Mouse (Mus musculus): Measurements from ENCODE around the gene Tmem243. TPM values are rescaled to one million over a fixed set of nuclear protein-coding genes. Genes with fewer than 3 reads are reported as not detected.

Gene Tmem243
- polyA plus RNA-seq, 1 experiment from 2014 or later, result 8.7 TPM

DNA sequence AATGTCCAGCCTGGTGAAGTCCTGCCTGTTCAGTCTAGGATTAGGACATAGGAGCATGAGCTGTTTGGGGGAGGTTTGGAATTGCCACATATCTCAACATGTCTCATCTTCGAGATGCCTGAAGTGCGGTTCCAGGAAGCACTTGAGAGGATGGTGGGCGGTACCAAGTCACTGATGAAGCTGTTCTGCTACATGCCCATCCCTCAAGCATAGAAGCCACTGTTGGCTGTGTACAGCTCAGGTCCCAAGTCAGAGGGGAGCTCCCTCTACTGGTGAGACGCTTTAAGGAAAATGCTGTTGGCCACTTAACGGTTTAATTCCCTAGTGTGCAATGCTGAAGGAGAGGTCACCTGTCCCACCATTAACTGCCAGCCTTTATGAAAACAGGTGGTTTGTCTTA is 11.3 kb downstream of the Tmem243 start:
- Histone ChIP-seq H3K9me3 (replicated peaks; ENCODE audit: control insufficient read depth, low read length) (no peaks in the 10 kb centered on the region), H3K4me3 (ENCODE audit: low read depth, low read length) (no peak overlapping the region), H3K4me1 (ENCODE audit: control insufficient read depth, insufficient read depth, low read length) (no peaks in the 10 kb centered on the region), H3K9ac (ENCODE audit: low read depth, low read length) (no peak overlapping the region), H3K27me3 (ENCODE audit: control insufficient read depth, insufficient read depth, low read length) (no peaks in the 10 kb centered on the region), H3K4me2 (no peak overlapping the region), H3K36me3 (ENCODE audit: control insufficient read depth, insufficient read depth, low read length) (no peaks in the 10 kb centered on the region), H3K27ac (ENCODE audit: low read depth, low read length) (no peak overlapping the region)
- no peak for ATAC-seq (replicated peaks; ENCODE audit: insufficient number of reproducible peaks, low FRiP score, low TSS enrichment)
- 20% methylated on average over 5 of the region's 5 CpGs for WGBS (ENCODE audit: insufficient replicate concordance)

- no peaks in the 10 kb centered on the region for H3K9me3 ChIP-seq (replicated peaks; ENCODE audit: control insufficient read depth, low read length)
- H3K4me1 ChIP-seq (ENCODE audit: control insufficient read depth, insufficient read depth, low read length), result no peaks in the 10 kb centered on the region
- no peak overlapping the region for H3K9ac ChIP-seq (ENCODE audit: low read depth, low read length)
- H3K27me3 ChIP-seq (ENCODE audit: control insufficient read depth, insufficient read depth, low read length), result no peaks in the 10 kb centered on the region
- 31% methylated on average over 6 of the region's 6 CpGs for WGBS (ENCODE audit: insufficient replicate concordance)
- no peak for ATAC-seq (replicated peaks; ENCODE audit: insufficient number of reproducible peaks, low FRiP score, low TSS enrichment)
- H3K36me3 ChIP-seq (ENCODE audit: control insufficient read depth, insufficient read depth, low read length), result peaks cover 3% of the 10 kb centered on the region; the same call in 1 of the 2 replicates
- H3K27ac ChIP-seq (ENCODE audit: low read depth, low read length), result no peak overlapping the region
- H3K4me3 ChIP-seq (ENCODE audit: low read depth, low read length), result no peak overlapping the region
- H3K4me2 ChIP-seq, result no peak overlapping the region
Measured at GRCm38 (mm10) chr5:9114162-9114561, 13.7 kb downstream of the Tmem243 start.

DNA sequence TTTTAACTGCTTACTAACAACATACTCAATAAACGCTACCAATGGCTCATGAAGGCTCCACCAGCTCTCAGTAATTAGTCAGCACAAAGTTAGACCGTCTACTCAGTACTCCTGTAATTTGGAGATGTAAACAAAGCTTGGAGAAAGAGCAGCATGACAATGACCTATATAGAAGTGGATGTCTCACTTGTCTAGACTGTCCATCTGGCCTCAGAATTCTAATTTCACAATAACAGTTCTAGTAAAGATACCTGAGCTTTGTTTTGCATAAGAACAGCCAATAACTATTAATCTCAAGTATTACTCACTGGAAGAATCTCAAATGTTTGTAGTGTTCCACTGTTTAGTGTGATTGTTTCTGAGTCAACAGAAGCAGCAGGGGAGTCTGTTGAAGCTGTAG is 23.7 kb downstream of the Tmem243 start:
- Histone ChIP-seq H3K4me2 (no peak overlapping the region), H3K4me1 (ENCODE audit: control insufficient read depth, insufficient read depth, low read length) (no peaks in the 10 kb centered on the region), H3K27ac (ENCODE audit: low read depth, low read length) (no peak overlapping the region), H3K9me3 (replicated peaks; ENCODE audit: control insufficient read depth, low read length) (no peaks in the 10 kb centered on the region), H3K9ac (ENCODE audit: low read depth, low read length) (no peak overlapping the region), H3K4me3 (ENCODE audit: low read depth, low read length) (no peak overlapping the region), H3K36me3 (ENCODE audit: control insufficient read depth, insufficient read depth, low read length) (peaks cover 38% of the 10 kb centered on the region), H3K27me3 (ENCODE audit: control insufficient read depth, insufficient read depth, low read length) (no peaks in the 10 kb centered on the region)
- 96% methylated on average over 2 of the region's 2 CpGs for WGBS (ENCODE audit: insufficient replicate concordance)
- ATAC-seq (replicated peaks; ENCODE audit: insufficient number of reproducible peaks, low FRiP score, low TSS enrichment), result no peak

- no peaks in the 10 kb centered on the region for H3K4me1 ChIP-seq (ENCODE audit: control insufficient read depth, insufficient read depth, low read length)
- no peaks in the 10 kb centered on the region for H3K27me3 ChIP-seq (ENCODE audit: control insufficient read depth, insufficient read depth, low read length)
- no peak overlapping the region for H3K27ac ChIP-seq (ENCODE audit: low read depth, low read length)
- H3K9ac ChIP-seq (ENCODE audit: low read depth, low read length), result no peak overlapping the region
- WGBS (ENCODE audit: insufficient replicate concordance), result 93% methylated on average over 12 of the region's 12 CpGs
- H3K4me2 ChIP-seq, result no peak overlapping the region
- H3K36me3 ChIP-seq (ENCODE audit: control insufficient read depth, insufficient read depth, low read length), result peaks cover 26% of the 10 kb centered on the region
- ATAC-seq (replicated peaks; ENCODE audit: insufficient number of reproducible peaks, low FRiP score, low TSS enrichment), result no peak
- no peak overlapping the region for H3K4me3 ChIP-seq (ENCODE audit: low read depth, low read length)
- no peaks in the 10 kb centered on the region for H3K9me3 ChIP-seq (replicated peaks; ENCODE audit: control insufficient read depth, low read length)
Measured at GRCm38 (mm10) chr5:9128566-9128965, 28.1 kb downstream of the Tmem243 start.

DNA sequence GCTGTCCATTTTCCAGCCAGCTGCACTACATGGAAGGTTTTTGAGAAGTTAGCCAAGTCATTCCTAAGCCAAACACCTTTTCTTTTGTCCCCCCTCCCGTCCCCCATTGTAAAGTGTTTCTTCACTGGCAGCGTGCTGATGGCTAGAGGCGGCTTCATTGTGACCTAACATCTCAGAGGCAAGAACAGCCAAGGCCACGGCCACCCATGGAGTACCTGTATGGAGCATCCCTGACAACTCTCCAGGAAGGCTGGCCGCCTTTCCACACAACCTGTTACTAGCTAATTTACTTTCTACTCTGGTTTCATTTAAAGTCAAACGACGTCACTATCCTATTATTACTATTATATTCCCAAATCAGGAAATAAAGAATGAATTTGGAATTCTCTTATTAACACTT is 31.3 kb downstream of the Tmem243 start:
- no peak for ATAC-seq (replicated peaks; ENCODE audit: insufficient number of reproducible peaks, low FRiP score, low TSS enrichment)
- Histone ChIP-seq H3K36me3 (ENCODE audit: control insufficient read depth, insufficient read depth, low read length) (peaks cover 14% of the 10 kb centered on the region), H3K27me3 (ENCODE audit: control insufficient read depth, insufficient read depth, low read length) (no peaks in the 10 kb centered on the region), H3K4me1 (ENCODE audit: control insufficient read depth, insufficient read depth, low read length) (no peaks in the 10 kb centered on the region), H3K27ac (ENCODE audit: low read depth, low read length) (no peak overlapping the region), H3K9ac (ENCODE audit: low read depth, low read length) (no peak overlapping the region), H3K4me3 (ENCODE audit: low read depth, low read length) (no peak overlapping the region), H3K9me3 (replicated peaks; ENCODE audit: control insufficient read depth, low read length) (no peaks in the 10 kb centered on the region), H3K4me2 (no peak overlapping the region)
- WGBS (ENCODE audit: insufficient replicate concordance), result 87% methylated on average over 7 of the region's 7 CpGs

- Histone ChIP-seq H3K4me3 (ENCODE audit: low read depth, low read length) (no peak overlapping the region), H3K4me1 (ENCODE audit: control insufficient read depth, insufficient read depth, low read length) (no peaks in the 10 kb centered on the region), H3K4me2 (no peak overlapping the region), H3K9ac (ENCODE audit: low read depth, low read length) (no peak overlapping the region), H3K27me3 (ENCODE audit: control insufficient read depth, insufficient read depth, low read length) (no peaks in the 10 kb centered on the region), H3K27ac (ENCODE audit: low read depth, low read length) (no peak overlapping the region), H3K9me3 (replicated peaks; ENCODE audit: control insufficient read depth, low read length) (no peaks in the 10 kb centered on the region), H3K36me3 (ENCODE audit: control insufficient read depth, insufficient read depth, low read length) (peaks cover 13% of the 10 kb centered on the region; the same call in 1 of the 2 replicates)
- 86% methylated on average over 3 of the region's 3 CpGs for WGBS (ENCODE audit: insufficient replicate concordance)
- ATAC-seq (replicated peaks; ENCODE audit: insufficient number of reproducible peaks, low FRiP score, low TSS enrichment), result no peak
Measured at GRCm38 (mm10) chr5:9135588-9135987, 35.1 kb downstream of the Tmem243 start.

DNA sequence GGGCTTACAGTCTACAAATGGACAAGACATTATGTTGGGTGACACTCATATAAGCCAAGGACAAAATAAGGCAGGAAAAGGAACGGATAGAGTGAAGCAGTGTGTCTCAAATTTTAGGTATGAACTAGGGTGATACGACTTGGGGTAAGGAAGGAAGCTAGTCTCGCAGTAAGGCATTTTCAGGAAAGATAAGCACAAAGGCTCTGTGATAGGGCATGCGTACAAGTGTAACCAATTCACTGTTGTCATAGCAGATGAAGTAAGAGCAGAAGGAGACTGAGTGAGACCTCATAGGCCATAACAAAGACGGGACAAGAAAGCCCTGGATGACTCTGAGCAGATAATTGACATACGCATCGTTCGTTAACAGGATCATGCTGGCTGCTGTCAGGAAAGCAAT is 40.3 kb downstream of the Tmem243 start:
- no peak for ATAC-seq (replicated peaks; ENCODE audit: insufficient number of reproducible peaks, low FRiP score, low TSS enrichment)
- WGBS (ENCODE audit: insufficient replicate concordance), result 71% methylated on average over 8 of the region's 8 CpGs

DNA sequence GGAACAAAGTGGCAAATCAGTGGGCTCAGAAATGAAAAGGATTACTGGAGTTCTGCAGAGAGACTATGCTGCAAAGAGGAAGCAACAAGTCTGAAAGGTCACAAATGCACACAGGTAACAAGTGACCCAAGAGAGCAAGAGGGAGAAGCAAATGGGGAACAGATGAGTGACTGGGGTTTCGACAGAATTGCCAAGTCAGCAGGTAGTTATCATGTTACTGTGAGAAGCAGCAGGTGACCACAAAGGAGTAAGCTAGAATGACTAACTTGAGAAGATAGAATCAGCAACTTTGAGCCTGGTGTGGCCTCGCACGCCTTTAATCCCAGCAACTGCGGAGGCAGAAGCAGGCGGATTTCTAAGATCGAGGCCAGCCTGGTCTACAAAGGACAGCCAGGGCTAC is 41.9 kb downstream of the Tmem243 start:
- H3K27me3 ChIP-seq (ENCODE audit: control insufficient read depth, insufficient read depth, low read length), result no peaks in the 10 kb centered on the region
- no peak overlapping the region for H3K4me3 ChIP-seq (ENCODE audit: low read depth, low read length)
- no peaks in the 10 kb centered on the region for H3K4me1 ChIP-seq (ENCODE audit: control insufficient read depth, insufficient read depth, low read length)
- 87% methylated on average over 6 of the region's 6 CpGs for WGBS (ENCODE audit: insufficient replicate concordance)
- no peak overlapping the region for H3K9ac ChIP-seq (ENCODE audit: low read depth, low read length)
- H3K27ac ChIP-seq (ENCODE audit: low read depth, low read length), result no peak overlapping the region
- no peaks in the 10 kb centered on the region for H3K9me3 ChIP-seq (replicated peaks; ENCODE audit: control insufficient read depth, low read length)
- no peak for ATAC-seq (replicated peaks; ENCODE audit: insufficient number of reproducible peaks, low FRiP score, low TSS enrichment)
- H3K4me2 ChIP-seq, result no peak overlapping the region
- peaks cover 11% of the 10 kb centered on the region; the same call in 1 of the 2 replicates for H3K36me3 ChIP-seq (ENCODE audit: control insufficient read depth, insufficient read depth, low read length)

More for the DNA sequence above, 40.3 kb downstream of the Tmem243 start:
- H3K27me3 ChIP-seq (ENCODE audit: control insufficient read depth, insufficient read depth, low read length), result no peaks in the 10 kb centered on the region
- no peak overlapping the region for H3K9ac ChIP-seq (ENCODE audit: low read depth, low read length)
- H3K4me2 ChIP-seq, result no peak overlapping the region
- H3K36me3 ChIP-seq (ENCODE audit: control insufficient read depth, insufficient read depth, low read length), result peaks cover 18% of the 10 kb centered on the region; the same call in 1 of the 2 replicates
- no peaks in the 10 kb centered on the region for H3K4me1 ChIP-seq (ENCODE audit: control insufficient read depth, insufficient read depth, low read length)
- H3K4me3 ChIP-seq (ENCODE audit: low read depth, low read length), result no peak overlapping the region
- H3K27ac ChIP-seq (ENCODE audit: low read depth, low read length), result no peak overlapping the region
- no peaks in the 10 kb centered on the region for H3K9me3 ChIP-seq (replicated peaks; ENCODE audit: control insufficient read depth, low read length)

DNA sequence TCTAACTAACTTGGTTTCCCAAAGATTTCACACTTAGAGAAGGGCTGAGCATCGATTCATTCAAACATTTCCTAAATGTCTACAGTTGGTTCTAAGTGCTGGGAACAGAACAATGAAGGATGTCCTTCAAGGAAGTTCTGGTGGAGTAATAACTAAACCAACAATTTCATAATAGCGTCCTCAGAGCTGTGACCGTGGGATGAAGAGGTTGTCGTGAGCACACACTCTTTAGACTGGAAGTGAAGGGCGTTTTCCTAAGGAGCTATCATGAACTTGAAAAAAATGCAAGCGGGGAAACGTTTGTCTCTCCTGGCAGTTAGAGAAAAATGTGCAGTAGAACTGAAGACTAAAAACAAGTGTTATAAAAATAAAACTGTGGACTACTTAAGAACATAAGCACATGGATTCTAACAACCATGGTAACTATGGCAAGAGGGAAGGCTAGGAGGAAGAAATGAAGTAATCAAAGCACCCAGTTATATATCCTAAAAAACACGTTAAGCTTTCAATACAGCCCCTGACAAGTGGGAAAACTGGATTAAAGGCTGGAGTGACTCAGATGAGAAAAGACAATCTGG is 48.9 kb downstream of the Tmem243 start:
- no peak for ATAC-seq (replicated peaks; ENCODE audit: insufficient number of reproducible peaks, low FRiP score, low TSS enrichment)
- H3K4me1 ChIP-seq (ENCODE audit: control insufficient read depth, insufficient read depth, low read length), result no peaks in the 10 kb centered on the region
- H3K9ac ChIP-seq (ENCODE audit: low read depth, low read length), result no peak overlapping the region
- WGBS (ENCODE audit: insufficient replicate concordance), result 88% methylated on average over 8 of the region's 8 CpGs
- H3K4me2 ChIP-seq, result no peak overlapping the region
- peaks cover 3% of the 10 kb centered on the region for H3K36me3 ChIP-seq (ENCODE audit: control insufficient read depth, insufficient read depth, low read length)
- no peaks in the 10 kb centered on the region for H3K9me3 ChIP-seq (replicated peaks; ENCODE audit: control insufficient read depth, low read length)
- no peak overlapping the region for H3K4me3 ChIP-seq (ENCODE audit: low read depth, low read length)
- H3K27me3 ChIP-seq (ENCODE audit: control insufficient read depth, insufficient read depth, low read length), result no peaks in the 10 kb centered on the region
- H3K27ac ChIP-seq (ENCODE audit: low read depth, low read length), result no peak overlapping the region
